Mouse (Mus musculus) CD4-positive helper T cell, adult 2 months (primary cell): ENCODE measurements around the gene Nradd.

Source experiments
- DNase-seq: peaks from one replicate; pipeline ENCODE4 v3.0.0-alpha.2; 2012; ENCODE audit warnings: low read depth, missing footprints, low spot score

Nradd gene

GRCm38 (mm10) chr9:110624361-110625166 is at the start of gene Nradd:
Gene Nradd (minus strand): TSS chr9:110624452.
- DNase-seq = peak; percentile 39

DNA sequence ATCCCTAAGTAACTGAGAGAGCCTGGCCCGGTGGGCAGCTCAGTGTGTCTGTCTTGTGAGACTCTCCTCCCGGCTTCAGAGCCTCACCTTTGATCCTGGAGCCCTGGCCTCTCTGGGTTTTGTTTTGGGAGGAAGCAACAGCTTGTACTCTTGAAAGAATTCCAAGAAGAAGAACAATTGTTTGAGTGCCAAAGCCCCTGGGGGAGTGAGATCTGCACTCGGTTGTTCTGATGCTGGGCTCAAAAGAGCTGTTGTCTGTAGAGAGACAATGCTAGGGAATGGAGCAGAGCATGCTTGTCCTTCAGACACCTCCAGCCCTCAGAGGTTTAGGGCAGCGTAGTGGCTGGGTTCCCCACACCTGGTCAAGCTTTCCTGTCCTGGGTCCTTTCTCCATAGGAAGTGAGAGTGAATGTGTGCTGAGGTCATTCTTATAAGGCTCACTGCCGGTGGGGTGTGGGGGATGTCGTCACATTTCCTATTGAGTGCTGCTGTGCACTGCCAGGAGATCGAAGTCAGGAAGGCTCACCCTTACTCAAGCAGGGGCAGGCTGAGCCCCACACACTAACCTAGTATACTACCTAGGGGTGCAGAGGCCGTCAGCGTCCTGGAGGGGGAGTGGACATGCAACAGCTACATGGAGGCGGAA is 49.0 kb upstream of the Nradd start:
- DNase-seq = no peak

DNA sequence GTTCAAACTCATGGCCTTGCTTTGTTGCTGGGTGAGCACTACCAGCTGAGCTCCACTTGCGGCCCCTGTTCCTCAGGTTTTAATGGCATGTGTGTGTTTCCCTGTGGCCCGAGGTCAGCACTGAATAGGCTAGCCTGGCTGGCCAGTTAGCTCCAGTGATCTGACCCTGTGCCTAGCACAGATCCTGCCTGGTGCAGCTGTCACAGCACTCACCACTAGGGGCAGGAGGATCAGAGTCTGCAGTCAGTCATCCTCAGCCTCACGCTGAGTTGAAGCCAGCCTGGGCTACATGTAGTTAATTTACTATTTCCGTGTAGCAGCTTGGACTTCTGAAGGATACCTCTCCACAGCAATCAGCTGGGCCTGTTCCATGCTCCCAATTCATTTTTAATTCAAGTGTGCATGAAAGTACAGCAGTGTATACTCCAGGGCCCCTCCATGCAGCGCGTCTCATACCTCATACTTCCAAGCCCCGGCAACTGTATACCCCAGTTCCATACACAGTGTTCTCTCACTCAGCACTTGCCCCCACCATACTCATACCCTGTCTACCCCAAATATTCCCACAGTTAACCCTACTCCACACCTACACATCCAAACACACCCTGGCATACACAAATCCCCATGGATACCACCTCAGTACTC is 48.3 kb upstream of the Nradd start:
- peak; percentile 27 for DNase-seq

DNA sequence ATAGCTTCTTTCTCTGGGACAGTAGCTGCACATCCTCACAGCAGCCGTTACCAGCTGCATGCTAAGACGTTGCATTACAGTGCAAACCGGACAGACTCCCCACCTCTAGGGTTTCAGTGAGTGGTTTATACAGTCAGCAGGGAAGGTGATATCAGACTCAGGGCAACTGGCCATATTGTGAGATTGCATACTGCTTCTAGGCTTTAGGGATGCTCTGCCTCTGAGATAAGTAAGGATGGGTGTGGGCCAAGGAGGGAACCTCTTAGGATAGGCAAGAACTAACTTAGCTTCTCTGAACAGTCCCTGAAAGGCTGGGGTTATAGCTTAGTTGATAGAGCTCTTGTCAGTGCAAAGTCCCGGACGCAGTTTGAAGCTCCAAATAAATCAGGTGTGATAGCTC is 45.5 kb upstream of the Nradd start:
- DNase-seq = no peak

DNA sequence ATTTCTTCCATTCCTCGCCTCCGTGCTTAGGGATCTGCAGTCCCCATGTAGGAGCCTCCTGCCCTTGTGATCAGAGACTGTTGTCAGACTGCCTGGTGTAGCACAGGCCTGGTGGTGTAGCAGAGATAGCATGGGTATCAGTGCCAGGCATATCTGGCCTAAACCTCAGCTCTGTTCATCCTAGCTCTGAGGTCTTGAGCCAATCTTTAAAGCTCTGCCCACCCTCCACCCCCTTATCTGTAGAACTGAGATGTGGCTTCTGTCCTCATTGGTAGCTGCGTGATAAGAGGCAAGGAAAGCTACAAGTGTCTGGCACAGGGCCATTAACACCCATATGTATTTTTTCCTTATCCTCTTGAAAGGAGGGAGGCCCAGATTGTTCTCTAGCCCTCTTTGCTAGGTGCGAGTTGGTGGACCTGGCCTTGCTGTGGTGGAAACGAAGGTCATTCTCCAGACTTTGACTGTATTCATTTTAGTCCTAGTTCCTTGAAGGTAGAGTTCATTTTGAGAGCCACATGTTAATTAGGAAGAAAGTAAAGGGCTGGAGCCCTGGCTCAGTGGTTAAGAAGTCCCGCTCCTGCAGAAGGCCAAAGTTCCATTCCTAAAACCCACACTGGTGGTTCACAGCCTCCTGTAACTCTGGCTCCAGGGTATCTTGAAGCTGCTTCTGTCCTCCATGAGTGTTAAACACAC is 44.5 kb upstream of the Nradd start:
- DNase-seq = no peak

GRCm38 (mm10) chr9:110667219-110667836 is 43.1 kb upstream of the Nradd start:
- no peak for DNase-seq

DNA sequence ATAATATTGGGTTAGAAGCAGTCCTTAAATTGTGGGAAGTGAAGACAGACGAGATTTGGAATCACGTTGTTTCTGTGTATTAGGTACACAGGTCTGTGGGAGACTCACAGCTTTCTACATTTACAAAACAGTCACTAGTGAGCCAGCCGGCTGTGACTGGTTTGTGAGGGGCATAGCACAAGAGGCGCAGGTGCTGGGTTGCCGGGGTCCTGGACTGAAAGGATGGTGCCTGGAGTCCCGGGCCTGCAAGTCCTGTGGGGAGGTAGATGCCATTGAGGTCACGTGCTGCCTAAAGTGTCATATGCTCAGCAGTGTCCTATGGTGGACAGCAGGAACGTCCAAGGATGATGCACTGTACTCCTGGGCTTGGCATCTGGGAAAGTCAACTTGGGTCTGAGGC is 42.1 kb upstream of the Nradd start:
- no peak for DNase-seq

DNA sequence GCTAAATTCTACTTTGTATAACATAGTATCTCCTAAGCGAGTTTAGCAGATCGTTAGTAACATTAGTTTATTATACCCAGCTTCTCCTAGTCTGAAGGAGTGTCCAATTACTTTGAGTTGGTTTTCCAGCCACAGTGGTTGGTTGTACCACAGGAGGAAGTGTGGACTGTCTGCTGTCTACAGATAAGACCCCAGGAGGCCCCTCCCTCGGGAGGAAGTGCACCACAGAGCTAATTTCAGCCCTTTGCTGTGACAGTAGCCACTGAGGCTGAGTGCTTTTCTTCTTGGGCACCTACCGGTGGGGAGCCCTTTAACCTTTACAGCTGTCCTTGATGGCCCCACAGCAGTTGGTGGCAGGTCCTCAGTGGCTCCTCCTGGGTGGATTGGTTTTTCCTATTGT is 41.7 kb upstream of the Nradd start:
- DNase-seq = no peak

- no peak for DNase-seq
Measured at GRCm38 (mm10) chr9:110662844-110663243, 38.6 kb upstream of the Nradd start.

DNA sequence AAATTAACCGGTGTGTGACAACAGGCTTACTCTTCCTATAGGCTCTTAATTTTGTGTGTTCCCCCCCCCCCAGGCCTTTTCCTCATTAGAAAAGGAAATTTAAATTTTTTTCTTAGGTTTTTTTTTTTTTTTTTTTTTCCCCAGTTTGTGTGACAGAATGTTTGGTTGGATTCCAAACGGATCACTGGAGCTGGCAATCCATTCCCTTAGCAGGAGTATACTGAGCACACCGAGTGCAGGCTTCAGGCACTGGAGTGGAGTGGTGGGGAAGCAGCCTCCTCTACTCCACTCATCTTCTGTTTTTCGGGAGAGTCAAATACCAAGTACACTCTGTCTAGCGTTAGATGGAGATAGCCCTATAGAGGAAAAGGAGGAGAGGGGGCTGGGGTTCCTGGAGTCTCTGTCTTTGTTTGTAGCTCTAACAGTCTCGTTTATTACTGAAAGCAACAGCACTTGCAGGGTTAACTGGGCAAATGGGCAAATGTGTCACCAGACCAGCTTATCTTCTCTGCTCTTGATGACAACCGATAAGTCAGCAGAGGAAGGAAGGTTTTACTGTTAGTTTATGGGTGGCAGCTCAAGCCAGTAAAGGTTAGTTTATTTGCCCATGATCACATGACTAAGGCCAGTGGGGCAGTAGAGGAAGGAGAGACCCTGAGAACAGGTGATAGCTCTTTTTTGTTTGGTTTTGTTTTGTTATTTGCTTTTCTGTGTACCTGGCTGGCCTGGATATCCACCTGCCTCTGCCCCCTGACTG is 36.8 kb upstream of the Nradd start:
- DNase-seq = no peak

- no peak for DNase-seq
Measured at GRCm38 (mm10) chr9:110660208-110660607, 36.0 kb upstream of the Nradd start.

- no peak for DNase-seq
Measured at GRCm38 (mm10) chr9:110659521-110659920, 35.3 kb upstream of the Nradd start.

DNA sequence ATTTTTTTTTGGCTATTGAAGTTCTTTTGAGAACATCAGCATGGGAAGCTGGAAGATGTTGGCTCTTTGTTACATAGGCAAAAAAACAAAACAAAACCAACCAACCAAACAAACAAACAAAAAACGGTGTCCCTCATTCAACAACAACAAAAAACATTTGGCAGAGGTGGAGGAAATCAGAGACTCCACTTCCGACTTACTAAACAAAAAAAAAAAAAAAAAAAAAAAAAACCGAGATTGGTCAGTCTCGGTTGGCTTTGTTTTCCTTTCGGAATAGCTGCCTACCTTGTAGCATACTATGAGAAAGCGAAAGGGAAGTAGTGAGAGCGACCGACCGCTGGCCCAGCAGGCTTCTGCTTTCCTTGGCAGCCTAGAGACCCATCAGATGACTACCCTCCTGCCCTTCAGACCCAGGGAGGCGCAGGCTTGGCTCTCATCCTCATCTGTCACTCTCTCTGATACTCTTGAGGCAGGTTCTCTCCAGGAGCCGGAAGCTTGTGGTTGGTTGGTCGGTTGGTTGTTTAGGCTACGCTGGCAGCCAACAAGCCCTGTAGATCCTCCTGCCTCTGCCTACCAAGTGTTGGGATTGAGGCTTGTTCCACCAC is 33.3 kb upstream of the Nradd start:
- peak; percentile 75 for DNase-seq

DNA sequence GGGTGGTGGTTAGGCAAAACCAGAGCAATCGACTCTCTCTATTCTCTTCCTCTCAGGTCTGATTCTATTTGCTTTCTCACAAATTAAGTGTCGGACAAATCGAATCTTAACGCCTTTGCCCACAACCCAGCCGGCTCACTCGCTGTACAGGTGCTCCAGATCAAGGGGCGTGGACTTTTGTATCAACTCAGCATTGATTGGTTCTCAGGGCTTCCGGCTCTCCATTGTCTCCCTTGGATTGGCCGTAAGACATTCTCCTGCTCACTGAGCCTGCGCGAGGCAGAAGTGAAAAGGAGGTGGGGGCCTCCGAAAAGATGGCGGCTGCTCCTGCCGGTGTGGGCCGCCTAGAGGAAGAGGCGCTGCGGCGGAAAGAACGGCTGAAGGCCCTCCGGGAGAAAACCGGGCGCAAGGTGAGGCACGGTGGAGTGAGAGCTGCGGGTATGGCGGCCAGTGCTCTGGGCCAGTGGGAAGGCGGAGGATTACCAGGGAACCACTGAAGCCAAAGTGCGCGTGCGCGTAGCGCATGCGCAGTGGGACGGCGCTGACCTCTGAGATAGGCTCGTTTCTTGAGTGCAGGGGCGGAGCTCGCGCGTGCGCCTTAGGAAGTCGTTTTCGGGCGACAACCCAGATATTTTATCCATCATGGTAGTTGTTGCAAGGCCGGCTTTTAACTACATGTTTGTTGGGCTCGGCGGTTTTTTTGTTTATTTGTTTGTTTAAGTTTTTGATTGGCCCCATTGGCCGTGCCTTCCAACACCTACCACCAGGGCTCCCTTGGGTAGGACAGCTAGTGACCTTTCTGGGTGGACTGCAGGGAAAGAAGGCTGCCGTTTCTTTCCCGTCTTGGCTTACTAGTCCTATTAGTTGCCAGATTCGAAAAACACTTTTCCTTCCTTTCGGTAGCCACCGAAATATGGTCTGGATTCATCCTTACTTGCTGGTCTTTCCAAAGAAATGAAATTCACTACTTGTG is 32.3 kb upstream of the Nradd start, which contains the start of gene Ccdc12:
TSS of gene Ccdc12 (plus strand) at position 255 of the 973 bp plus-strand sequence.
- DNase-seq = peak; percentile 98

GRCm38 (mm10) chr9:110655651-110656007 is 31.4 kb upstream of the Nradd start:
- no peak for DNase-seq

- DNase-seq = no peak
Measured at GRCm38 (mm10) chr9:110654726-110655650, 30.7 kb upstream of the Nradd start.

DNA sequence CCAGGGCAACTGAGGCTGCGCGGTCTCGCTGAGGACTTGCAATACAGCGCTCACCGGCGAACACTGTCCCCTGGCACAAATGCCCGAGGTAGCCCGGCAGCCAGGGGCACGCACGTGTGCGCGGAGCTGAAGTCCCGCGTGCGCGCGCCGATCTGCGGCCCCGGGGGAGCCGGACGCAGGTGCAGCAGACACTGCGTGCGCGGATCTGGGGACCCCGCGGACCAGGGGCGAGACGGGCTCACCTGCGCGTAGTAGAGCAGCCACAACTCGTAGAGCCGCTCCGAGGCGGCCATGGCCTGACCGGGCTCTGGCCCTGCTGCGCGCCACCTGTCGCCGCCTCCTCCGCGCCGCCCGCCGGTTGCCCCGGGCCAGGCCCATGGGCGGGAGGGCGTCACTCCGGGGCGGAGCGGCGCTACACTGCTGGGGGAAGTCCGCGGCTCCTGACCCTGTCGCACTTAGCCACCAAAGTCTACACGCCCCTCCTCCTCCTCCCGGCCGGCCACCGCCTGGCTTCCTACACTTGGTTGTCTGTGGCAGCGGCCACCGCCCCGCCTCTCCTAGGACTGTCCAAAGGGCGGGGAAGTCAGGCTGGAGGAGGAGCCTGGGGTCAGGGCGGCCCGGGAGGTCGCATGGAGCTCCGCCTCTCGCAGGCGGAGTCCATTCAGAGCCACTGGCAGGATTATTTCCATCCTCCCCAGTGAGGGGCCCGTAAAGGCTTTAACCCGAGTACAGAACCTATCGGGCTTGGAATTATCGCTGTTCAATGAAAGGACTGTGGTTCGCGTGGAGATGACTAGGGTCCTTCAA is 29.6 kb upstream of the Nradd start, which contains the start of gene Nbeal2:
TSS of gene Nbeal2 (minus strand) at position 507 of the 807 bp plus-strand sequence.
- DNase-seq = peak; percentile 94
